Mouse (Mus musculus) stomach, embryonic 16.5 days (tissue): ENCODE measurements at regions not wholly inside any gene's neighbourhood (a gene's known extent, or its start where the extent isn't known, plus 50 kb on each side); places are given as distances from the start of the nearest gene placed in this dataset.

Source experiments
- ATAC-seq: fragments of 200-750 bp; cut with Nextera tagmentation; 2 replicates; pipeline ENCODE4 v1.8.0; 2017; ENCODE audit warnings: moderate number of reproducible peaks, moderate TSS enrichment; ENCODE audit not compliant: insufficient read depth, low FRiP score
- H3K27ac ChIP-seq: fragments of 300-500 bp; sonication (generic); 2 replicates; pipeline ENCODE4 v1.5.1; 2014; ENCODE audit warnings: low read length
- H3K27me3 ChIP-seq: fragments of 300-500 bp; sonication (generic); 2 replicates; pipeline ENCODE4 v1.6.1; 2014; ENCODE audit warnings: low read length, control low read depth, mixed read lengths; ENCODE audit not compliant: control insufficient read depth, insufficient read depth
- H3K36me3 ChIP-seq: fragments of 300-500 bp; sonication (generic); 2 replicates; pipeline ENCODE4 v1.6.1; 2014; ENCODE audit warnings: low read length; ENCODE audit not compliant: control insufficient read depth, insufficient read depth
- H3K4me1 ChIP-seq: fragments of 300-500 bp; sonication (generic); 2 replicates; pipeline ENCODE4 v1.6.1; 2014; ENCODE audit warnings: low read length, control low read depth, mixed read lengths; ENCODE audit not compliant: control insufficient read depth, insufficient read depth
- H3K4me2 ChIP-seq: fragments of 300-500 bp; sonication (generic); 2 replicates; pipeline ENCODE4 v1.6.1; 2014; ENCODE audit warnings: low read depth, low read length, mixed read lengths
- H3K4me3 ChIP-seq: fragments of 300-500 bp; sonication (generic); replicated peaks from 2 replicates; pipeline ENCODE4 v1.5.1; 2014; ENCODE audit warnings: mild to moderate bottlenecking, low read length
- H3K9ac ChIP-seq: fragments of 300-500 bp; sonication (generic); 2 replicates; pipeline ENCODE4 v1.6.1; 2014; ENCODE audit warnings: low read length
- H3K9me3 ChIP-seq: fragments of 300-500 bp; sonication (generic); replicated peaks from 2 replicates; pipeline ENCODE4 v1.6.1; 2016; ENCODE audit warnings: low read length, control low read depth; ENCODE audit not compliant: control insufficient read depth
- WGBS: fragments of 180-500 bp; shearing (Covaris S2); extraction: QIAGEN DNeasy Blood & Tissue Kit; methylation state at CpG from one replicate; pipeline ENCODE4 v1.1.7; 2014; 5-methylcytosine and 5-hydroxymethylcytosine counted together

DNA sequence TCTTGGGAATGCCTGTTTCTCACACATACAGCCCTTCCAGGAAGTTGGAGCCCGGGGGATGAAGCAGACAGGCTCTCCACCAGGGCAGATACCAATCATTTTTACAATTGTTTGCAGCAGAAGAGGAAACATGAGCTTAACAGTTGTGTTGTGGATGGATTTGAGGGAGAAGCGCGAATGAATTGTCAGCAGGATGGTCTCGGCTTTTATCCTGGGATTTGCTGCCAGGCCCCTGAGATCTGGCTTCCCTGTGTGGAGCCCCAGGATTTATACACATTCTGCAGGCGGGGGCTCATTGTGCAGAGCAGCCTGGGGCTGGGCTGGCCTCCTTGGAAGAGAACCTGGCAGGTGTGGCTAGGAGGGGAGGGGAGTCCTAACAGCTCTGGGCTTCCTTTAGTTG, 73.9 kb upstream of the Pitx1 start:
- peak; percentile 74; the same call in 1 of the 2 replicates for ATAC-seq
- Histone ChIP-seq H3K4me1 (peaks cover 29% of the 10 kb centered on the region), H3K36me3 (no peaks in the 10 kb centered on the region), H3K27ac (peak overlapping the region; percentile 96), H3K4me2 (peak overlapping the region; percentile 33), H3K4me3 (peak overlapping the region; percentile 13; the same call in 1 of the 2 replicates), H3K9ac (peak overlapping the region; percentile 60), H3K9me3 (no peaks in the 10 kb centered on the region), H3K27me3 (no peaks in the 10 kb centered on the region; the same call in 1 of the 2 replicates)
- WGBS, result 8% methylated on average over 5 of the region's 5 CpGs

DNA sequence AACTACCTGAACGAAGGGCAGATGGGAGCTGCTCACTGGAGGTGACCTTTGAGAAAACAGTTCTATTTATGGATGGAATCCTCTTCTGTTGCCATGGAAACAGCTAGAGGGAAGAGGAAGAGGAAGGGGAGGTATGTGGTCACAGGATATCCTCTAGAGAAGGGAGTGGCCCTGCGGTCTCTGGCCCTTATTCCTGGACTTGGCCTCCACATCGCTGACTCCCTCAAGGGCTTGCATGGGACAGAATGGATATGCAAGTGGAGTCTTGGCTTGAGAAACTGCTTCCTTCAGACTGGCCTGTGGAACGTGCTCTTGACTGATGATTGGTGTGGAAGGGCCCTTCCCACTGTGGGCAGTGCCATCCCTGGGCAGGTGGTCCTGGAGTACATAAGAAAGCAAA, 68.9 kb upstream of the Pitx1 start:
- Histone ChIP-seq H3K27me3 (no peaks in the 10 kb centered on the region), H3K4me3 (no peak overlapping the region), H3K4me1 (peaks cover 28% of the 10 kb centered on the region), H3K27ac (no peak overlapping the region), H3K36me3 (no peaks in the 10 kb centered on the region), H3K9ac (no peak overlapping the region), H3K4me2 (no peak overlapping the region), H3K9me3 (no peaks in the 10 kb centered on the region)
- no peak for ATAC-seq
- 80% methylated on average over 4 of the region's 4 CpGs for WGBS

DNA sequence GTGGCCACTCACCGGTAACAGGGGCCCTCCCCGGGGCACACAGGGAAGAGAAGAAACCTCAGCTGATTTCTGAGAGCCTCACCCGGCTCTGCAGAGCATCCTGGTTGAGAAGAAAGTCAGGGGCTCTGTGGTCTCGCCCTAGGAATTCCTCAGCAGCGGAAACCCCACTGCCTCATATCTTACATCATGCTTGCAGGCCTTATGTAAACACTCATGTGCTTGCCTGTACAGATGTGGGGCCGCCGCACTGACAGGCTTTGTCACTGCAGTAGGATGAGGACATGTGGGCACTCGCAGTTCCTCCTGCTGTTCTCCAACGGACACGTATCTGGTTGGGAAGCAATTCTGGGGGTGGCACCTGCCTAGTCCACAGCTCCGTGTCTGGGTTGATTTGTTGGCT, 66.3 kb upstream of the Pitx1 start:
- peak overlapping the region; percentile 97 for H3K27ac ChIP-seq
- no peaks in the 10 kb centered on the region for H3K36me3 ChIP-seq
- H3K27me3 ChIP-seq, result no peaks in the 10 kb centered on the region
- no peak overlapping the region for H3K4me3 ChIP-seq
- H3K4me1 ChIP-seq, result peaks cover 43% of the 10 kb centered on the region
- peak overlapping the region; percentile 53 for H3K9ac ChIP-seq
- WGBS, result 26% methylated on average over 11 of the region's 11 CpGs
- peak; percentile 57; the same call in 1 of the 2 replicates for ATAC-seq
- peak overlapping the region; percentile 17; the same call in 1 of the 2 replicates for H3K4me2 ChIP-seq
- no peaks in the 10 kb centered on the region for H3K9me3 ChIP-seq

DNA sequence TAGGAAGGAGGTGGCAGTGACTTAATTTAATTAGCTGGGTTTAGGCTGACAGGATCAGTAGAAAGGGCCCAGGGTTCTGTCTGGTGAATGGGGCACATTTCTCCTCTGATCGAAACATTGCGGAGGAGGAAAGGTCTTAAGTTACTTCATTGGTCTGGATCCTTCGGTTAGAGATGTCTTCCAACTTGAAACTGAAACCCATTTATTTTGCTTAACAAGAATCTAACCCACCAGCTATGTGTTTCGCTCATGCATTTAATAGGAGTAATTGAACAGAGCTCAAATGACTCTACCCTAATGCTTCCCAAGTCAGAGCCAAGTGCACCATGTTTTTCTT, 64.2 kb upstream of the Pitx1 start:
- Histone ChIP-seq H3K4me2 (no peak overlapping the region), H3K4me3 (no peak overlapping the region), H3K27ac (0 out of 2 replicates have a peak overlapping the region, but pooled peaks have one; percentile 95), H3K4me1 (peaks cover 45% of the 10 kb centered on the region), H3K9me3 (no peaks in the 10 kb centered on the region), H3K9ac (peak overlapping the region; percentile 51; the same call in 1 of the 2 replicates), H3K27me3 (no peaks in the 10 kb centered on the region), H3K36me3 (no peaks in the 10 kb centered on the region)
- WGBS, result 86% methylated on average over 4 of the region's 4 CpGs
- no peak for ATAC-seq

DNA sequence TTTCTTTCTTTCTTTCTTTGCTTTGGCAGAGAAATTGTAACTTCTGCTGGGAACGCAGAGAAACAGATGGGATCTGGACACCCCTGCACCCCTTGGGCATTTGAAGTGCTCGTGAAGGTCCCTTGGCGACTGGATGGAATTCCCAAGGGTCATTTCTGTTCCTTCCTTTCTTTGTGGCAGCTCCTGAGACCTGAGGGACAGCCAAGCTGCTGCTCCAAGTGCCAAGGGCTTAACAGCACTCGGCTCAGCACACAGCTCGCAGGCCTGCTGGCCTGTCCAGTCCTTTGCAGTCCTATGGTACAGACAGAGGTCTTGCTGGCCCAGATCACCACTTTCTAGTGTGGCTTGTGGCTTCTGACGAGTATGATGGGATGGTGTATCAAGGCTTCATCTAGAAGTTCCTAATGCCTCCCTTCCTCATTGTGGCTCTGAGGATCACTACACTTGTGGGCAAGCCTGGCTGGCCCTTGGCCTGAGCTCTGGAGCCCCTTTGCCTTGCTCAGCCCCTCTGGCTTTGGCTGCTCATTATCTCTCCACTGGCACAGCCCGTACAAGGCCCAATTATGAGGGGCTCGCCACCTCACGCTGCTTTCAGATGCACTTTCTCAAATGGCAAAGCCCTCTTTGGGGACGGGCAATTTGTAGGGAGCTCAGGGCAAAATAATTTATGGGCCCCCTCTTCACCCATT, 63.7 kb upstream of the Pitx1 start:
- H3K27ac ChIP-seq, result peak overlapping the region; percentile 95
- H3K4me3 ChIP-seq, result no peak overlapping the region
- ATAC-seq, result no peak

DNA sequence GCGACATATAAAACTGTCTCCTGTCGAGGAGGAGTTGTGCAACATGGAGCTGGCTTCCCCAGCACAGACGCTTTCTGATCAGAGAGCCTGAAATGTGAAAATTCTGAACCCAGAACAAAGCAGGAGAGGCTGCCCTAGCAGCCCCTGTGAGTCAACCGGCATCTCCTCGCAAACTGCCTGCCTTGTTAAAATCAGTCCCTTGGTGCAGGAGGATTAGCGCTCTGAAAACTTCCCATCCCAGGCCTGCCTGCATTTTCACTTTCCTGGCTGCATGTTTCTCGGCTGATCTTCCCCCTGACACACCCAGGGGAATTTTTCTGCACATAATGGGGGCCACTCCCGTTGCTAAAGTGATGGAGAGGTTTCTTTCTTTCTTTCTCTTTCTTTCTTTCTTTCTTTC, 63.0 kb upstream of the Pitx1 start:
- H3K4me2 ChIP-seq, result no peak overlapping the region
- WGBS, result 32% methylated on average over 8 of the region's 8 CpGs
- H3K4me1 ChIP-seq, result peaks cover 45% of the 10 kb centered on the region
- no peaks in the 10 kb centered on the region for H3K27me3 ChIP-seq
- no peak for ATAC-seq
- peak overlapping the region; percentile 95 for H3K27ac ChIP-seq
- no peaks in the 10 kb centered on the region for H3K9me3 ChIP-seq
- H3K9ac ChIP-seq, result peak overlapping the region; percentile 62
- no peak overlapping the region for H3K4me3 ChIP-seq
- H3K36me3 ChIP-seq, result no peaks in the 10 kb centered on the region

More for the DNA sequence above, 63.7 kb upstream of the Pitx1 start:
- H3K27me3 ChIP-seq, result no peaks in the 10 kb centered on the region
- peaks cover 45% of the 10 kb centered on the region for H3K4me1 ChIP-seq
- H3K9ac ChIP-seq, result peak overlapping the region; percentile 51
- H3K9me3 ChIP-seq, result no peaks in the 10 kb centered on the region
- no peak overlapping the region for H3K4me2 ChIP-seq
- 75% methylated on average over 10 of the region's 10 CpGs for WGBS
- no peaks in the 10 kb centered on the region for H3K36me3 ChIP-seq

DNA sequence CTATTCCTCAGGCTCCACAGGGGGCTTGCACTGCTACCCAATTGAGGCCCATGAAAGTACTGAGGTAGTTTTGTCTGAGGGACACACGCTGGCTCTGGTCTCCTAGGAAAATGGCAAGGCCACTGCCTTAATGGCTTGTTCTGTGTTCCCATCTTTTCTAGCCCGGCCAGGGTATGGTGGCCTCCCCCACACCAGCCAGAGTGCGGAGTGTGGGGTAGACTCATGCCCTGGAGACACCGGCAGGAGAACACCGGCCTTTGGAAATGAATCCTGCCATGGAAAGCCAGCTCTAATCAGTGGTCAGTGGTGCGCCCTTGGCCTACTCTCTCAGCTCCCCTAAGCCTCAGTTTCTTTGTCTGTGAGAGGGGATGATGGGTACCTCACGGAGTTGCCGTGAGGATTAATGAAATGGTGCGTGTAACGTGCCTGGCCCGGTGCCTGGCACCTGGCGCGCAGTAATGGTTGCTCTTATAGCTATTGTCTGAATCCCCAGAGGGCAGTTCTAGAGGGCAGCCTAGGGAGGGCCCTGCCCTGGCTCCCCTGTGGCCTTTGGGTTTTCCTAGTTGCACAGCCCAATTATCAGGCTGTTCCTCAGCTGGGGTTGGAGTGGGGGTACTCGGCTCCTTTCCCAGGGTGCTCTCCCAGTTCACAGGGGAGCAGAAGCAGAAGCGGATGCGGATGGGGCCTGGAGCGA, 62.4 kb upstream of the Pitx1 start:
- no peak overlapping the region for H3K4me2 ChIP-seq
- peaks cover 45% of the 10 kb centered on the region for H3K4me1 ChIP-seq
- no peaks in the 10 kb centered on the region for H3K9me3 ChIP-seq
- 77% methylated on average over 17 of the region's 17 CpGs for WGBS
- peak overlapping the region; percentile 95 for H3K27ac ChIP-seq
- peak overlapping the region; percentile 62 for H3K9ac ChIP-seq
- ATAC-seq, result no peak
- H3K4me3 ChIP-seq, result no peak overlapping the region
- H3K36me3 ChIP-seq, result no peaks in the 10 kb centered on the region
- no peaks in the 10 kb centered on the region for H3K27me3 ChIP-seq

DNA sequence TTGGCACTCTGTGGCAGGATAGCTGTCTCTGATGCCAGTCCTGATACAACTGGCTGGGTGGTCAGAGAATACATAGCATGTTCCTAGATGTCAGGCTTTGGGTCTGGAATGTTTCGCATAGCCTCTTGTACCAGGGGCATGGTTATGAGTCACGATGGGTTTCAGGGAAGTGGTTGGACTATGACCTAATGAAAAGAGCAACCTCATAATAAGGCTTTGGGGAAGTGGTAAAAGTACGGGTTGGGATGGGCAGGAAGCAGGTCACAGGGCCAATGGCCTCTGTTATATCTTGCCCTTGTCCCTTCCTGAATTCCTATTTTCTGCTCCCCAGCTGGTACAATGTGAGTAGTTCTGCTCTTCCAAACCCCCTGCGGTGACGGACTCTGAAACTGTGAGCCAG, 59.5 kb upstream of the Pitx1 start:
- H3K27ac ChIP-seq, result no peak overlapping the region
- H3K27me3 ChIP-seq, result no peaks in the 10 kb centered on the region
- no peak overlapping the region for H3K9ac ChIP-seq
- peaks cover 25% of the 10 kb centered on the region for H3K4me1 ChIP-seq
- 79% methylated on average over 5 of the region's 5 CpGs for WGBS
- no peak overlapping the region for H3K4me2 ChIP-seq
- no peaks in the 10 kb centered on the region for H3K9me3 ChIP-seq
- H3K36me3 ChIP-seq, result no peaks in the 10 kb centered on the region
- H3K4me3 ChIP-seq, result no peak overlapping the region
- ATAC-seq, result no peak
